Mouse (Mus musculus): ENCODE results near the gene En1.

The En1 gene

DNA sequence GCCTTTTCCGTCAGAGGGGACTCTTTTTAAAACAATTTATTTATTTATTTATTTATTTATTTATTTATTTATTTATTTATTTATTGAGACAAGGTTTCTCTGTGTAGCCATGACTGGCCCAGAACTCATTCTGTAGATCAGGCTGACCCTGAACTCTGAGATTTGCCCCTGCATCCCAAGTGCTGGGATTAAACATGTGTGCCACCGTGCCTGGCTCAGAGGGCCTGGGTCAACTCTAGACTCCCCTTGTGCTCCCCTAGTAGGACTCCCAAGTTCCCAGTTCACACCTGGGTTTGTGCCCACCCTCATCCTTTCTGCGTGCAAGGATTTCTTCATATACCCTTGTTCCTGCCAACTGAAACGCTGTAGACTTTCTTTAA is 25.4 kb downstream of the En1 start:
- no peak for DNase-seq (ENCODE audit: low read depth, low spot score)

DNA sequence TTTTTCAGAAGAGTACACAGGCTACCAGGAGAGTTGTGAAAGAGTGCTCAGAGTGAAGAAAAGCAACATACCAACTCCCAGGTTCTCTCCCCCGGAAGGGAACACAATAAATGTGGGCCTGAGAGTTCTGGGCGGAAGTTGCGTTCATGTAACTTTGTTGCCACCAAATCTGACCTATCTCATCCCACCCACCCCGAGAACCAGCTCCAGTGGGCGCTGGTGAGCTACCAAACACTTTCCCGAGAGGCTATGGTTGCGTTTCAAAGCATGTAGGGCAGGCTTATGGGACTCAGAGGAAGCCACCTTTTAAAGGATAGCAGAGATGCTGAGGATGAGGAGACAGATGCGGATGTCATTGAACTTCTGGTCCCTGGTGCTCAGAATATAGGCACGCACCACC is 26.6 kb downstream of the En1 start:
- DNase-seq (ENCODE audit: low read depth, low spot score), result no peak

DNA sequence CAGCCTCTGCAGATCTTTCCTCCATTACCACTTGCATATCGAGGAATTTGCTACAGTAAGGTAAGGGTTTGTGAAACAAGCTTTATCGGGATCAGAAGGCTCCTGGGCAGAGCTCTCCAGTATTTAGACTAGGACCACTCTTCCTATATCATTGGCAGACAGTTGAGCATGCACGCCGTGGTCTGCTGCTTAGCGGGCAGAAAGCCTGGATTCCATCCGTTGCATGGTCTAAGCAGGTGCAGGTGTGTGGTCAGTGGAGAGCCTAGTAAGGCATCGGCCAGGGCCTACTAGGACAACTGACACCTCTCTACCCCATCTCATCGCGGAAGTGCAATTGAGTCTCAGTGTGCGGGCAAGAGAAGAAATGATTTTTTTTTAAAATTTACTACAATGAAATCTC is 41.2 kb downstream of the En1 start:
- no peak for DNase-seq (ENCODE audit: low read depth, low spot score)

DNA sequence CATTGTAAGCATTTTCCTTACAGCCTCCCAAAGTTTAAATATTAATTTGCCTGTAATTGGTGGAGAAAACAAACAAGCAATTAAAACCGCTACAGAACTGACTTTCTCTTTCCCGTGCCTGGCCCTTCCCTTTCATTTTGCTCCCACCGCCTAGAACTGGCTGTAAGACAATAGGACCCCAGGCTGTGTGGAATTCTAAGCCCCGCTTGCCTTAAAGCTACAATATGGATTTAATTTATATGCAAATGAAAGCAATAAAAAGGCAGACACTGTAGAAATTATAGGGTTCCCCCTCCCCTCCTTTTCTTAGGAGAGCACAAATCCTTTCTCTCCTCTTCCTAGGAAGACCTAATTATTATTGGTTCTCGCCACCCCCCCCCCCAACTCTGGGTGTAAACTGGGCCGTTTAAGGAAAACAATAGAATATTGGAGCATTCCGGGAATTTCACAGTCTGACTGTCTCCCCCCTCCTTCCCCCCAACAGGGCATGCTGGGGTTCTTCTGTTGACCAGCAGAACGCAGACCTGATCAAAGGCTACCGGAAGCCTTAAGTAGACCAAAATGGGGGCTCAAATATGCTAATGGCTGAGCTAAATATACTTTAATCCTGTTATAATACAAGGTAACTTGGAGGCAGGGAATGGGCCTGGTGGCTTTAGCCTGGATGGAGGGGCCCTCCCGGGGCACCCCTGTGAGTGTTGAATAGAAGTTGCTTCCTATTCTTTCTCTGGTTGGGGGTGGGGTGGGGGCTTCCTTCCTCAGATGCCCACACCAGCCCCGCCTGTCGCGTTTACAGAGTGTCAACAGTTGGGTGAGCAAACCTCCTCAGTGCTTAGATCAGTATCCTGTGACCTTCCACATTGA is 41.9 kb downstream of the En1 start:
- no peak for DNase-seq (ENCODE audit: low read depth, low spot score)

DNA sequence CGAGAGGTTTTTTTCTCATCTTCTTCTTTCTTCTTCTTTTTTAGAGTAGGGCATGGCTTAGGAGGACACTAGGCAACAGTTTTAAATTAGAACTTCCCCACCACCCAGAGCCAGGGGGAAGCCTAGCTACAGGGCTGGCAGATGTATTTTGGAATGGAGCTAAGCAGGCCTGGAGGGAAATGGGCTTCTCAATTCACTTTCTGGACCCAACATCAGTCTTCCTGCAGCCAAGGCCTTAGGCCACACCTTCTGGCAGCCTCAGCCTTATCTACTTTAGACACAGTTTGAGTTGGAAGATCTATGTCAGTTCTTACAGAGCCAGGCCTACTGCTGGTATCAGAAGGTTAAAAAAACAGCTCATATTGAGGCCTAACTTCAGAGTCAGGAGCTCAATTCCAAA is 42.5 kb downstream of the En1 start:
- no peak for DNase-seq (ENCODE audit: low read depth, low spot score)

DNA sequence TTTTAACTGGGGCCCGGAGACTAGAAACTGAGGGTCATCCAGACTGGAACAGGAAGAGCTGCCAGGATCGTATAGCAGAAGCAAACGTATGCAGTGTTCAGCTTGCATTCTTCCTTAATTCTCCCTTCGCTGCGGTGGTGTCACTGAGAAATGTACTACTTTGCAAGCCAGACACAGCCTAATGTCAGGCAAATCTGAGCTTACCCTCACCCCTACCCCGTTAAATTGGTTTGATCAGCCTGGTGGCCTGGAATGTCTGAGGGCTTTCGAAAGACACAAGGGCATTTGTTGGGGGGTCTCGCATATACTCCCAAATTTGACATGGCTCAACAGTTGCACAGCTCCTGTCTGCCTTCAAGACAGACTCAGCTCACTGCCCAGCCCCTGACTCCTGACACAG is 47.9 kb downstream of the En1 start:
- no peak for DNase-seq (ENCODE audit: low read depth, low spot score)

DNA sequence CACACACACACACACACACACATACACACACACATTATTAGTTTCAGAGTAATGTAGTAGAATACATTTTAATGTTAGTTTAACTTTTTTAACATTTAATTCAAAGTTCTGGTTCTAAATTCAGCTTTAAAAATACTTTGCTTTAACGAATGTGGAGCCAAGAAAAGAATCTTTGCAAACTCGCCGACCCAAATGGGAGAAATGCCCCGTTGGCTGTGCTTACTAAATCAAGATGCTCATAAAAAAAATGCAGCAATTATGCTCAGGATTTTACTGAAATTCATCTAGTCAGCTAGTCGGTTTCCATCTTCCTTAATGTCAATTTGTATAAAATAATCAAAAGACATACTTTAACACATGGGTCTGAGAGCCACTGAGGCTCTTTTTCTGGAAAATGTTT is 49.8 kb downstream of the En1 start:
- no peak for DNase-seq (ENCODE audit: low read depth, low spot score)

DNA sequence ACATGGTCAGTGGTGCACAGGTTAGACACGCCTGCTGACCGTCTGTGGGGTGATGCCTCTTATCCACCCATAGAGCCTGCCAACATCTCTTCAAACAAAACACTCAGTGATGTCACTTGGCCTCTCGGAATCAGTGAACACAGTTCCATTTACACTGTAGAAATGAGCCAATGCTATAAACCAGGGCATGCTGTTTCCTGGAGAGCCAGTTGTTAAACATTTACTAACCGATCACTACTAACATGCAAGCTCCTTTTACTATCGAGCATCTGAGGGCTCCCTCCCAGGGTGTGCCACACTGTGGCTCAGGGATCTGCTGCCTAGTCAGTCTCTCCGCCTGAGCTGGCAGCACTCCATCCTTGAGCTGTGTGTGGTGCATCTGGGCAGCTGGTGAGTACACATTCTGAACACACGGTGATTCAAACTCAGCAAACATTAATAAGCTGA is 52.8 kb downstream of the En1 start:
- no peak for DNase-seq (ENCODE audit: low read depth, low spot score)
